Mouse (Mus musculus): ENCODE measurements around the gene Gdpd5. TPM values are rescaled to one million over a fixed set of nuclear protein-coding genes. Genes with fewer than 3 reads are reported as not detected.

Gene Gdpd5
- total and polyA plus RNA-seq, 2 experiments, result 0.28 to 1.7 TPM

GRCm38 (mm10) chr7:99348883-99349282 lies 32.3 kb upstream of the Gdpd5 start:
- WGBS, result 94% methylated on average over 26 of the region's 26 CpGs
- H3K27me3 ChIP-seq (ENCODE audit: control insufficient read depth, insufficient read depth, low read length), result no peaks in the 10 kb centered on the region
- H3K4me3 ChIP-seq (ENCODE audit: insufficient read depth, low read depth, low read length), result no peak overlapping the region

GRCm38 (mm10) chr7:99349782-99350720 lies 31.2 kb upstream of the Gdpd5 start:
- no peaks in the 10 kb centered on the region for H3K79me2 ChIP-seq (ENCODE audit: control insufficient read depth, insufficient read depth, low read length)
- WGBS, result 83% methylated on average over 9 of the region's 9 CpGs
- H3K36me3 ChIP-seq (ENCODE audit: control insufficient read depth, insufficient read depth, low read length), result no peaks in the 10 kb centered on the region; the same call in 1 of the 2 replicates
- no peak overlapping the region for H3K4me3 ChIP-seq (ENCODE audit: insufficient read depth, low read depth, low read length)
- DNase-seq (ENCODE audit: extremely low read depth, low read depth, low spot score), result no peak
- H3K4me1 ChIP-seq (ENCODE audit: control insufficient read depth, insufficient read depth, low read length), result no peaks in the 10 kb centered on the region
- no peak overlapping the region for H3K27ac ChIP-seq (replicated peaks; ENCODE audit: insufficient read depth, low read depth, low read length)
- H3K9ac ChIP-seq (ENCODE audit: low read depth, low read length), result no peak overlapping the region
- no peaks in the 10 kb centered on the region for H3K27me3 ChIP-seq (ENCODE audit: control insufficient read depth, insufficient read depth, low read length)
- no peak for TF ChIP-seq CTCF (IDR thresholded peaks at IDR 0.05; ENCODE audit: low read depth, low read length)
- no peak for TF ChIP-seq POLR2A (IDR thresholded peaks at IDR 0.05; ENCODE audit: extremely low read depth, insufficient read depth, low read length)

More at GRCm38 (mm10) chr7:99348883-99349282, 32.3 kb upstream of the Gdpd5 start:
- no peak for DNase-seq (ENCODE audit: extremely low read depth, low read depth, low spot score)
- Histone ChIP-seq H3K36me3 (ENCODE audit: control insufficient read depth, insufficient read depth, low read length) (no peaks in the 10 kb centered on the region; the same call in 1 of the 2 replicates), H3K27ac (replicated peaks; ENCODE audit: insufficient read depth, low read depth, low read length) (no peak overlapping the region), H3K9ac (ENCODE audit: low read depth, low read length) (no peak overlapping the region), H3K4me1 (ENCODE audit: control insufficient read depth, insufficient read depth, low read length) (no peaks in the 10 kb centered on the region), H3K79me2 (ENCODE audit: control insufficient read depth, insufficient read depth, low read length) (no peaks in the 10 kb centered on the region)
- TF ChIP-seq CTCF (IDR thresholded peaks at IDR 0.05; ENCODE audit: low read depth, low read length) (no peak), POLR2A (IDR thresholded peaks at IDR 0.05; ENCODE audit: extremely low read depth, insufficient read depth, low read length) (no peak)

GRCm38 (mm10) chr7:99351104-99351801 lies 30.0 kb upstream of the Gdpd5 start:
- Histone ChIP-seq H3K9ac (ENCODE audit: low read depth, low read length) (0 out of 2 replicates have a peak overlapping the region, but pooled peaks have one; percentile 45), H3K79me2 (ENCODE audit: control insufficient read depth, insufficient read depth, low read length) (no peaks in the 10 kb centered on the region), H3K36me3 (ENCODE audit: control insufficient read depth, insufficient read depth, low read length) (no peaks in the 10 kb centered on the region; the same call in 1 of the 2 replicates), H3K4me3 (ENCODE audit: insufficient read depth, low read depth, low read length) (peak overlapping the region; percentile 63), H3K27me3 (ENCODE audit: control insufficient read depth, insufficient read depth, low read length) (no peaks in the 10 kb centered on the region), H3K4me1 (ENCODE audit: control insufficient read depth, insufficient read depth, low read length) (no peaks in the 10 kb centered on the region), H3K27ac (replicated peaks; ENCODE audit: insufficient read depth, low read depth, low read length) (no peak overlapping the region)
- no peak for DNase-seq (ENCODE audit: extremely low read depth, low read depth, low spot score)
- no peak for TF ChIP-seq POLR2A (IDR thresholded peaks at IDR 0.05; ENCODE audit: extremely low read depth, insufficient read depth, low read length)
- no peak for TF ChIP-seq CTCF (IDR thresholded peaks at IDR 0.05; ENCODE audit: low read depth, low read length)
- WGBS, result 71% methylated on average over 12 of the region's 12 CpGs

- Histone ChIP-seq H3K79me2 (ENCODE audit: control insufficient read depth, insufficient read depth, low read length) (no peaks in the 10 kb centered on the region), H3K36me3 (ENCODE audit: control insufficient read depth, insufficient read depth, low read length) (no peaks in the 10 kb centered on the region), H3K27me3 (ENCODE audit: control insufficient read depth, insufficient read depth, low read length) (no peaks in the 10 kb centered on the region), H3K4me1 (ENCODE audit: control insufficient read depth, insufficient read depth, low read length) (no peaks in the 10 kb centered on the region), H3K27ac (replicated peaks; ENCODE audit: insufficient read depth, low read depth, low read length) (peak overlapping the region; percentile 21), H3K4me3 (ENCODE audit: insufficient read depth, low read depth, low read length) (peak overlapping the region; percentile 63), H3K9ac (ENCODE audit: low read depth, low read length) (peak overlapping the region; percentile 65)
- TF ChIP-seq CTCF (IDR thresholded peaks at IDR 0.05; ENCODE audit: low read depth, low read length) (no peak), POLR2A (IDR thresholded peaks at IDR 0.05; ENCODE audit: extremely low read depth, insufficient read depth, low read length) (no peak)
- 56% methylated on average over 18 of the region's 18 CpGs for WGBS
- DNase-seq (ENCODE audit: extremely low read depth, low read depth, low spot score), result no peak
These were observed 29.3 kb upstream of the Gdpd5 start for GRCm38 (mm10) chr7:99351802-99352517.

GRCm38 (mm10) chr7:99352526-99353400 lies 28.5 kb upstream of the Gdpd5 start, which contains the start of gene Serpinh1:
TSS of gene Serpinh1 (minus strand) at chr7:99353239.
- Histone ChIP-seq H3K27ac (replicated peaks; ENCODE audit: insufficient read depth, low read depth, low read length) (peak within 1 kb of the TSS; percentile 21), H3K9ac (ENCODE audit: low read depth, low read length) (peak within 1 kb of the TSS; percentile 65), H3K36me3 (ENCODE audit: control insufficient read depth, insufficient read depth, low read length) (no peaks in the 10 kb centered on the region), H3K27me3 (ENCODE audit: control insufficient read depth, insufficient read depth, low read length) (no peaks in the 10 kb centered on the region), H3K4me3 (ENCODE audit: insufficient read depth, low read depth, low read length) (peak within 1 kb of the TSS; percentile 63), H3K4me1 (ENCODE audit: control insufficient read depth, insufficient read depth, low read length) (peaks cover 2% of the 10 kb centered on the region), H3K79me2 (ENCODE audit: control insufficient read depth, insufficient read depth, low read length) (no peaks in the 10 kb centered on the region)
- 18% methylated on average over 35 of the region's 35 CpGs for WGBS
- DNase-seq (ENCODE audit: extremely low read depth, low read depth, low spot score), result peak; percentile 6
- no peak for TF ChIP-seq POLR2A (IDR thresholded peaks at IDR 0.05; ENCODE audit: extremely low read depth, insufficient read depth, low read length)
- no peak for TF ChIP-seq CTCF (IDR thresholded peaks at IDR 0.05; ENCODE audit: low read depth, low read length)
